Mouse (Mus musculus) CH12.LX (cell line): ENCODE measurements around the gene Ttc7b. TPM values are rescaled to one million over a fixed set of nuclear protein-coding genes. Genes with fewer than 3 reads are reported as not detected.

Experiments used
- DNase-seq: peaks from one replicate; pipeline ENCODE4 v3.0.0-alpha.2; 2013; ENCODE audit errors: extremely low read depth
- H3K27ac ChIP-seq: 2 replicates; pipeline ENCODE4 v1.5.1; 2012; ENCODE audit warnings: low read depth, mild to moderate bottlenecking, control low read depth, moderate library complexity; ENCODE audit not compliant: insufficient read depth
- H3K27me3 ChIP-seq: replicated peaks from 2 replicates; pipeline ENCODE3; 2012; ENCODE audit warnings: inconsistent platforms
- H3K36me3 ChIP-seq, 2 experiments: replicated peaks in 1 of 2; 2 replicates each; pipeline versions ENCODE3 to v1.6.1; 2012; ENCODE audit warnings: inconsistent platforms in 1 of 2, low read length in 1 of 2, mild to moderate bottlenecking in 1 of 2, mixed read lengths in 1 of 2, moderate library complexity in 1 of 2; ENCODE audit not compliant: control insufficient read depth in 1 of 2, insufficient read depth in 1 of 2
- H3K4me1 ChIP-seq, 2 experiments: 2 replicates each; pipeline ENCODE4 v1.6.1; 2012; ENCODE audit warnings: inconsistent platforms in 1 of 2, moderate library complexity in 1 of 2; ENCODE audit not compliant: insufficient read depth in 2 of 2, control insufficient read depth in 1 of 2
- H3K4me2 ChIP-seq: 2 replicates; pipeline ENCODE4 v1.6.1; 2012; ENCODE audit warnings: low read depth, mild to moderate bottlenecking, control low read depth; ENCODE audit not compliant: poor library complexity, insufficient read depth, severe bottlenecking
- H3K4me3 ChIP-seq, 3 experiments: fragments of 150-350 bp in 1 of 3; sonication (generic) in 1 of 3; replicated peaks in 1 of 3; 2 replicates each; pipeline versions ENCODE3 to v1.5.1; 2011 to 2012; ENCODE audit warnings: low read depth in 2 of 3, low read length in 2 of 3, mild to moderate bottlenecking in 2 of 3, moderate library complexity in 2 of 3, control low read depth in 1 of 3, improper control_type of control experiment in 1 of 3, inconsistent platforms in 1 of 3, mixed read lengths in 1 of 3; ENCODE audit not compliant: poor library complexity in 1 of 3
- H3K79me2 ChIP-seq: replicated peaks from 2 replicates; pipeline ENCODE4 v1.6.1; 2012; ENCODE audit warnings: mild to moderate bottlenecking, moderate library complexity; ENCODE audit not compliant: control insufficient read depth, poor library complexity, insufficient read depth, severe bottlenecking; ENCODE audit errors: extremely low read depth
- H3K9ac ChIP-seq: 2 replicates; pipeline ENCODE4 v1.6.1; 2012; ENCODE audit warnings: low read depth, mild to moderate bottlenecking, control low read depth, moderate library complexity; ENCODE audit not compliant: insufficient read depth
- H3K9me3 ChIP-seq: replicated peaks from 2 replicates; pipeline ENCODE3; 2012; ENCODE audit warnings: low read length, inconsistent platforms, mixed read lengths
- CHD2 ChIP-seq: IDR thresholded peaks from 2 replicates; pipeline ENCODE4 v1.6.1; 2011; ENCODE audit warnings: low read length, improper control_type of control experiment
- E2F4 ChIP-seq: IDR thresholded peaks from 2 replicates; pipeline ENCODE4 v1.6.1; 2011; ENCODE audit warnings: low read depth, low read length, improper control_type of control experiment; ENCODE audit not compliant: insufficient replicate concordance
- ELF1 ChIP-seq: IDR thresholded peaks from 2 replicates; pipeline ENCODE4 v1.6.1; 2014; ENCODE audit warnings: low read depth, mild to moderate bottlenecking, inconsistent platforms, low read length, improper control_type of control experiment
- ETS1 ChIP-seq: conservative IDR thresholded peaks from 2 replicates; pipeline ENCODE4 v1.6.1; 2012; ENCODE audit warnings: low read depth, mild to moderate bottlenecking, inconsistent platforms, low read length, improper control_type of control experiment, moderate library complexity
- GABPA ChIP-seq: IDR thresholded peaks from 2 replicates; pipeline ENCODE4 v1.6.1; 2012; ENCODE audit warnings: low read depth, low read length, improper control_type of control experiment, inconsistent platforms; ENCODE audit not compliant: insufficient replicate concordance
- IRF4 ChIP-seq: IDR thresholded peaks from 2 replicates; pipeline ENCODE4 v1.6.1; 2014; ENCODE audit warnings: low read depth, mild to moderate bottlenecking, inconsistent platforms, low read length, improper control_type of control experiment
- JUND ChIP-seq: conservative IDR thresholded peaks from 2 replicates; pipeline ENCODE4 v1.6.1; 2011; ENCODE audit warnings: low read depth, low read length, improper control_type of control experiment
- MAFK ChIP-seq: IDR thresholded peaks from 2 replicates; pipeline ENCODE4 v1.6.1; 2011; ENCODE audit warnings: low read length, improper control_type of control experiment; ENCODE audit not compliant: insufficient replicate concordance
- MEF2A ChIP-seq: IDR thresholded peaks from 2 replicates; pipeline ENCODE4 v1.6.1; 2014; ENCODE audit warnings: low read depth, mild to moderate bottlenecking, inconsistent platforms, low read length, improper control_type of control experiment, borderline replicate concordance
- RCOR1 ChIP-seq: conservative IDR thresholded peaks from 2 replicates; pipeline ENCODE4 v1.6.1; 2012; ENCODE audit warnings: low read depth, mild to moderate bottlenecking, inconsistent platforms, low read length, improper control_type of control experiment
- SIN3A ChIP-seq: IDR thresholded peaks from 2 replicates; pipeline ENCODE4 v1.6.1; 2012; ENCODE audit warnings: low read length, improper control_type of control experiment, inconsistent platforms
- TBP ChIP-seq: conservative IDR thresholded peaks from 2 replicates; pipeline ENCODE4 v1.6.1; 2011; ENCODE audit warnings: low read depth, low read length, improper control_type of control experiment
- dilution Hi-C: fragments of 300-500 bp; cut with MboI; formaldehyde crosslinking; loops from 2 replicates; pipeline ENCODE4 v1.14.3; 2020; ENCODE audit warnings: low sequenced_read_pairs; ENCODE audit not compliant: extremely low pct_unique_long_range_greater_than_20kb, extremely low pct_ligation_motif_present
- in situ Hi-C: fragments of 300-500 bp; cut with MboI; formaldehyde crosslinking; loops from 3 replicates; pipeline ENCODE4 v1.14.3; 2019; ENCODE audit warnings: low sequenced_read_pairs, low pct_ligation_motif_present, low pct_unique_long_range_greater_than_20kb, mixed read lengths
- polyA plus RNA-seq: library from polyadenylated mRNA; unstranded; fragments of >175 nt; gene quantifications from 2 replicates; pipeline ENCODE4 v1.2.1, GENCODE M21; 2012; ENCODE audit warnings: low read depth; ENCODE audit not compliant: insufficient read length
- total RNA-seq, 2 experiments: library from RNA; depleted of rRNA; stranded (reverse); fragments of 300-350 nt in 1 of 2; fragments of >200 nt in 1 of 2; gene quantifications; 2 replicates each; pipeline ENCODE4 v1.2.3; 2012 to 2014

The Ttc7b gene
- total and polyA plus RNA-seq, 3 experiments, result 7.8 to 18.3 (median 12.7) TPM

- peak overlapping the region; percentile 33 for H3K4me2 ChIP-seq
- H3K4me3 ChIP-seq, result no peak overlapping the region
- in situ Hi-C loops, result loop anchor here (5.0 kb wide), 1 partner anchor 33 kb away; no protein-coding TSS in a partner anchor
- no peaks in the 10 kb centered on the region for H3K27me3 ChIP-seq
- peaks cover 10 to 34% of the 10 kb centered on the region in 2 experiments; a peak in 3 of 4 replicates for H3K4me1 ChIP-seq
- no peaks in the 10 kb centered on the region; the same call in 1 of the 2 replicates for H3K79me2 ChIP-seq
- H3K27ac ChIP-seq, result no peak overlapping the region
- 0 out of 2 replicates have a peak, but pooled peaks have one; percentile 8 for TF ChIP-seq ETS1
- TF ChIP-seq IRF4, result 0 out of 2 replicates have a peak, but pooled peaks have one; percentile 9
- TF ChIP-seq CHD2, result no peak
- 0 out of 2 replicates have a peak, but pooled peaks have one; percentile 28 for TF ChIP-seq SIN3A
- no peak for TF ChIP-seq E2F4
- TF ChIP-seq, all 38 proteins: peak for 3
- no peaks in the 10 kb centered on the region for H3K9me3 ChIP-seq
- dilution Hi-C loops, result no loop called here
- H3K9ac ChIP-seq, result no peak overlapping the region; the same call in 1 of the 2 replicates
- DNase-seq, result peak; percentile 49
- H3K36me3 ChIP-seq, result peaks cover 4 to 45% of the 10 kb centered on the region in 2 experiments
Observed at GRCm38 (mm10) chr12:100380697-100381291, 139.8 kb downstream of the Ttc7b start.

- in situ Hi-C loops, result loop anchor here (5.0 kb wide), 1 partner anchor 33 kb away; no protein-coding TSS in a partner anchor
- no peak overlapping the region for H3K4me2 ChIP-seq
- DNase-seq, result peak; percentile 19
- H3K9me3 ChIP-seq, result no peaks in the 10 kb centered on the region
- no peak overlapping the region for H3K27ac ChIP-seq
- no peak overlapping the region for H3K4me3 ChIP-seq
- H3K4me1 ChIP-seq, result peaks cover 10 to 34% of the 10 kb centered on the region in 2 experiments; a peak in 3 of 4 replicates
- H3K79me2 ChIP-seq, result no peaks in the 10 kb centered on the region; the same call in 1 of the 2 replicates
- TF ChIP-seq JUND, result no peak
- TF ChIP-seq MAFK, result no peak
- TF ChIP-seq RCOR1, result no peak
- TF ChIP-seq TBP, result no peak
- TF ChIP-seq MEF2A, result no peak
- no peak for TF ChIP-seq GABPA
- no peak for TF ChIP-seq ELF1
- dilution Hi-C loops, result no loop called here
- H3K27me3 ChIP-seq, result no peaks in the 10 kb centered on the region
- H3K9ac ChIP-seq, result no peak overlapping the region
- peaks cover 8 to 45% of the 10 kb centered on the region in 2 experiments for H3K36me3 ChIP-seq
Observed at GRCm38 (mm10) chr12:100379833-100380232, 140.8 kb downstream of the Ttc7b start.
